Mouse (Mus musculus) c-Kit-positive CD71-positive TER-119-negative erythroid progenitor cells, embryonic 14.5 days (primary cell): ENCODE data around the gene Gm8356.
"Not testable (repeated sequence)": the region's sequence is repeated elsewhere in the genome, so short reads cannot be mapped to it uniquely, and the experiment has no call there.

Experiments
- DNase-seq: peaks from one replicate; pipeline ENCODE4 v3.0.0-alpha.2; 2013; ENCODE audit warnings: low read depth

Gm8356 gene

DNA sequence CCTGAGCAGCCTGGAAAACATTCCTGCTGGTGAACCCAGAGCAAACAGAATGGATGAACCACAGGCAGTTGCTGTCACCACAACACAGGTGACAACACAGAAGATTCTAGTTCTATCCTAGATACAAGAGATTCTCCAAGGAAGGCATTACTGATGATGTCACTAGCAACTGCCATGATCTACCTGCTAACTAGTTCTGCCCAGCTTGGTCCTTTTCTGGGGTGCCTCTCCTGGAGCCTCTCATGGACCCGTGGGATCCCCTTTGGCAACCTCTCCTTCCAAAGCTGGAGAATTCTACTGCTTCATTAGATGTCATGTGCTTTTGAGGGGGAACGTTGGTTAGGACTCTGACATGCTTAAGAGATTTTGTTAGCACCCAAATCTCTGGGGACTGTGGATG, at the start of gene Gm8356:
TSS of gene Gm8356 (minus strand) at position 101 of the 400 bp plus-strand sequence.
- not testable (repeated sequence) for DNase-seq

DNA sequence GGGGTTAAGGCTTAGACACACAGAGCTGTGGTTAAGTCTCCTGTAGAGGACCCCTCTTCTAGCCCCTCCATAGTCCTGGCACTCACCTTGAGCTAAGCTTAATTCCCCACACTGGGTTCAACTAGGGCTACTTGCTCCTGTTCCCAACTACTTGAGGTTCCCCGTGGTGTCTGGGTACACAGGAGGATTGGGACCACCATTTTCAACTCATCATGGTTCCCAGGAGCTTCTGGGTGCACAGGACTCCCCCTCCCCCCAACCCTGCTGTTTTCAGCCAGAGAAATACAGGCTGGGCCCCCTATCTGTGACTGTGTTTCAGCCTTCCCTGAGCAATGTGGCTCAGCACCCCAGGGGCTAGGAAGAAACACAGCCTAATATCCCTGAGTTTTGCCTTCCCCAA, 50.8 kb downstream of the Gm8356 start:
- not testable (repeated sequence) for DNase-seq

DNA sequence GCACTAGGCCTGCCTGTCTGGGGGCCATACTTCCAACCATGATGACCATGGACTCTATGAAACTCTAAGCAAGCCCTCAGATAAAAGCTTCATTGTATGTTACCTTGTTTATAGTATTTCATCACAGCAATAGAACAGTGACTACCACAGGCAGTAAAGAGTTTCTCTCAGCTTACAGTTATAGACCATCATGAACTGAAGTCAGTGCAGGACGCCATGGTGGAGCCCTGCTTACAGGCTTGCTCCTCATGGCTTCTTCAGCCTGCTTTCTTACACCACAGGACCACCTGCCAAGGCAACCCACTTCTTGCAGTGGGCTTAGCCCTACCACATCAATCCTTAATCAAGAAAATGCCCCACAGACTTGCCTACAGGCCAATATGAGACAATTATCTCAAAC, 51.5 kb downstream of the Gm8356 start:
- not testable (repeated sequence) for DNase-seq

DNA sequence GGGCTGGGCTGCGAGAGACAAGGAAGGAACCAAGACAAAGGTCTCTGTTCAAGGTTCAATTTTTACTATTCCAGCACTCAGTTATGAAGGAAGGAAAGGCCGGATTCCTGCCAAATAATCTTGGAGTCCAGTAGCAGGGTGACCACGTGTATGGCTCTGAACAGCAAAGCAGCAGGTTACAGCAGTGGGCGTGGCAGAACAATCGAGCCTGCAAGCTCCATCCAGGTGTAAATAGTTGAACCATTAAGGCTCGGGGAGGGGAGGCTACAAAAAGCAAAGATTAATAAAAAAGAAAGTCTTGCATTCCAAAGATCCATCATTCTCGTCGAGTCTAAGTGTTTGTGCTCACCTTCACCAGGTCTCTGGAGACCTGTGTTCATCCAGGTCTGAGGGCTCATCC, 55.0 kb downstream of the Gm8356 start:
- not testable (repeated sequence) for DNase-seq
